Mouse (Mus musculus) heart, embryonic 14.5 days (tissue): ENCODE data around the gene Kif27. TPM values are rescaled to one million over a fixed set of nuclear protein-coding genes. Genes with fewer than 3 reads are reported as not detected.

Experiments
- ATAC-seq: fragments of 200-750 bp; cut with Nextera tagmentation; 2 replicates; pipeline ENCODE4 v1.8.0; 2017; ENCODE audit warnings: low read depth, moderate TSS enrichment; ENCODE audit not compliant: insufficient number of reproducible peaks, insufficient read depth, low FRiP score
- H3K27ac ChIP-seq, 2 experiments: fragments of 200-500 bp in 1 of 2; fragments of 300-500 bp in 1 of 2; sonication (generic) in 1 of 2; replicated peaks in 1 of 2; 2 replicates each; pipeline ENCODE4 v1.5.1; 2012 to 2014; ENCODE audit warnings: low read depth in 2 of 2, low read length in 2 of 2, control low read depth in 1 of 2, mild to moderate bottlenecking in 1 of 2, mixed read lengths in 1 of 2; ENCODE audit not compliant: control insufficient read depth in 1 of 2, insufficient read depth in 1 of 2
- H3K27me3 ChIP-seq: fragments of 300-500 bp; sonication (generic); 2 replicates; pipeline ENCODE4 v1.6.1; 2014; ENCODE audit warnings: mild to moderate bottlenecking, low read length, control low read depth; ENCODE audit not compliant: control insufficient read depth, insufficient read depth
- H3K36me3 ChIP-seq: fragments of 300-500 bp; sonication (generic); 2 replicates; pipeline ENCODE4 v1.6.1; 2014; ENCODE audit warnings: mild to moderate bottlenecking, control low read depth, low read length, mixed read lengths; ENCODE audit not compliant: control insufficient read depth, insufficient read depth
- H3K4me1 ChIP-seq, 2 experiments: fragments of 200-500 bp in 1 of 2; fragments of 300-500 bp in 1 of 2; sonication (generic) in 1 of 2; 2 replicates each; pipeline ENCODE4 v1.6.1; 2012 to 2014; ENCODE audit warnings: low read length in 2 of 2, control low read depth in 1 of 2, mixed read lengths in 1 of 2; ENCODE audit not compliant: control insufficient read depth in 2 of 2, insufficient read depth in 2 of 2
- H3K4me2 ChIP-seq: fragments of 300-500 bp; sonication (generic); 2 replicates; pipeline ENCODE4 v1.6.1; 2014; ENCODE audit warnings: mild to moderate bottlenecking, low read length
- H3K4me3 ChIP-seq, 2 experiments: fragments of 200-500 bp in 1 of 2; fragments of 300-500 bp in 1 of 2; sonication (generic) in 1 of 2; 2 replicates each; pipeline ENCODE4 v1.5.1; 2012 to 2014; ENCODE audit warnings: low read length in 2 of 2, mild to moderate bottlenecking in 2 of 2, control low read depth in 1 of 2, low read depth in 1 of 2, moderate library complexity in 1 of 2; ENCODE audit not compliant: control insufficient read depth in 1 of 2, insufficient read depth in 1 of 2
- H3K9ac ChIP-seq: fragments of 300-500 bp; sonication (generic); 2 replicates; pipeline ENCODE4 v1.6.1; 2014; ENCODE audit warnings: mild to moderate bottlenecking, low read length
- H3K9me3 ChIP-seq: fragments of 300-500 bp; sonication (generic); 2 replicates; pipeline ENCODE4 v1.6.1; 2016; ENCODE audit warnings: low read length, control low read depth; ENCODE audit not compliant: control insufficient read depth
- WGBS: fragments of 180-500 bp; shearing (Covaris S2); extraction: QIAGEN DNeasy Blood & Tissue Kit; methylation state at CpG from one replicate; pipeline ENCODE4 v1.1.7; 2014; 5-methylcytosine and 5-hydroxymethylcytosine counted together
- polyA plus RNA-seq: library from polyadenylated mRNA; unstranded; fragments of >200 nt; fragmentation: Nextera tagmentation; extraction: Ambion mirVana; gene quantifications from 2 replicates; pipeline ENCODE4 v1.2.1, GENCODE M21; 2014

Gene Kif27
- polyA plus RNA-seq, 1 experiment from 2014 or later = 0.82 TPM

DNA sequence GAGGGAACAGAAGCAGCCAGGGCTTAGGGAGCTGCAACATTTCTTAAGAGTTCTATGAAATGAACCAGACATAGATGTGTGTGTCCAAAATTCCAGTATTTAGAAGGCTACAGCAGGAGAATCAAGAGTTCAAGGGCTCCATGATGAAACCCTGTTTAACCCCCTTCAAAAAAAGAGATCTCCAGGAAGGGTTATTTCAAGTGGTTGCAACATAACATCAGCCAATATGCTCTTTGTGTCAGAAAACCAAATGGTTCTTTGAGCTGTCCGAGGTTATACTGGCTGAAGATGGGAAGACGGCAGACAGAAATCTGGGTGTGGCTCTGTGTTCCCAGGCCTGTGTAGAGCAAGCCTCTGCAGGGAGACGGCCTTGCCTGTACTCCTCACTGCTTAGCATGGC, 63.3 kb downstream of the Kif27 start:
- H3K9me3 ChIP-seq = no peaks in the 10 kb centered on the region
- H3K4me3 ChIP-seq = no peak overlapping the region
- no peak overlapping the region for H3K4me2 ChIP-seq
- no peaks in the 10 kb centered on the region for H3K4me1 ChIP-seq
- no peak overlapping the region for H3K27ac ChIP-seq
- ATAC-seq = no peak
- no peak overlapping the region for H3K9ac ChIP-seq
- H3K27me3 ChIP-seq = no peaks in the 10 kb centered on the region
- H3K36me3 ChIP-seq = no peaks in the 10 kb centered on the region
- 71% methylated on average over 3 of the region's 3 CpGs for WGBS

DNA sequence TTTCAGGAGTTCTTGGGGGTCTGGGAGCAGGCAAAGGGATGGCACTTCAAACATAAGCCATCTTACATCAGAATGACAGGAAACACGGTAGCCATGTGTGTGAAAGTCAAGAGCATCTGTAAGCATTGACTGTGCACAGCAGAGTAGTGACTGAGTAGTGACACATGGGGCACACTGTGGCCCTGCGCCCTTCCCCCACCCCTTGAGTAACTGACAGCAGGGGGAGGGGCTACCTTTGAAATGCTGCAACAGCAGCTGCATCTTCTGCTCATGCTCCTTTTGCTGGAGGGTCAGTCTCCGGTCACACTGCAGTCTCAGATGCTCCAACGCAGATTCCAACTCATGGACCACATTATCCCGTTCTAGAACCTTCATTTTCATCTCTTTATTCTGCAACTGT, 66.1 kb downstream of the Kif27 start:
- 24% methylated on average over 5 of the region's 5 CpGs for WGBS
- Histone ChIP-seq H3K27ac (no peak overlapping the region), H3K9me3 (no peaks in the 10 kb centered on the region), H3K4me2 (no peak overlapping the region), H3K27me3 (no peaks in the 10 kb centered on the region), H3K36me3 (no peaks in the 10 kb centered on the region), H3K4me1 (no peaks in the 10 kb centered on the region), H3K9ac (no peak overlapping the region), H3K4me3 (no peak overlapping the region)
- ATAC-seq = no peak

- WGBS = 70% methylated on average over 1 of the region's 1 CpGs
- H3K36me3 ChIP-seq = no peaks in the 10 kb centered on the region
- no peaks in the 10 kb centered on the region for H3K4me1 ChIP-seq
- H3K9me3 ChIP-seq = no peaks in the 10 kb centered on the region
- no peaks in the 10 kb centered on the region for H3K27me3 ChIP-seq
- no peak overlapping the region for H3K9ac ChIP-seq
- H3K4me3 ChIP-seq = no peak overlapping the region
- no peak overlapping the region for H3K27ac ChIP-seq
- no peak for ATAC-seq
- no peak overlapping the region for H3K4me2 ChIP-seq
These were observed 69.6 kb downstream of the Kif27 start for GRCm38 (mm10) chr13:58289308-58289707.

GRCm38 (mm10) chr13:58287822-58288221, 71.1 kb downstream of the Kif27 start:
- Histone ChIP-seq H3K27me3 (no peaks in the 10 kb centered on the region), H3K27ac (no peak overlapping the region), H3K4me2 (no peak overlapping the region), H3K9me3 (no peaks in the 10 kb centered on the region), H3K4me3 (no peak overlapping the region), H3K9ac (no peak overlapping the region), H3K4me1 (no peaks in the 10 kb centered on the region), H3K36me3 (no peaks in the 10 kb centered on the region)
- 12% methylated on average over 13 of the region's 13 CpGs for WGBS
- no peak for ATAC-seq

GRCm38 (mm10) chr13:58283466-58283865, 75.5 kb downstream of the Kif27 start:
- 66% methylated on average over 4 of the region's 4 CpGs for WGBS
- Histone ChIP-seq H3K9me3 (no peaks in the 10 kb centered on the region), H3K9ac (no peak overlapping the region), H3K36me3 (no peaks in the 10 kb centered on the region), H3K4me1 (no peaks in the 10 kb centered on the region), H3K4me3 (no peak overlapping the region), H3K27me3 (no peaks in the 10 kb centered on the region), H3K4me2 (no peak overlapping the region), H3K27ac (no peak overlapping the region)
- ATAC-seq = no peak

DNA sequence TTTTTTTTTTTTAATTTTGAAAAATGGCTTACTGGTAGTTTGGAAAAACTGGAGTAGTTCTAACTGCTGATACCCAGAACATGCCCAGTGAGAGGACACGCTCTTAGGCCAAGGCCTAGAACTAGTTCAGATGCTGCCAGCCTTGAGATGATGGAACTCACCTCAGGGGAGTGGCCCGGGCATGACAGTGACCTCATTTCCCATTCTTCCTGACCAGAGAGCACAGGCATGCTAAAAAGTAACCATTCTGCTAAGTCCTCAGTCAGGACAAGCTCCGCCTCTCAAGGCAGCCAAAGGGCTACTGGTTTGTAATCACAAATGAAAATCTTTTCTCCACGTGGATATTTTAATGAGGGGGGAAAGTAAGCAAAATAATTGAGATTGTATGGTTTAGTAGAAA, 77.0 kb downstream of the Kif27 start:
- H3K27ac ChIP-seq = no peak overlapping the region
- H3K9me3 ChIP-seq = no peaks in the 10 kb centered on the region
- no peak overlapping the region for H3K4me3 ChIP-seq
- no peaks in the 10 kb centered on the region for H3K27me3 ChIP-seq
- H3K36me3 ChIP-seq = no peaks in the 10 kb centered on the region
- H3K4me1 ChIP-seq = no peaks in the 10 kb centered on the region
- H3K4me2 ChIP-seq = no peak overlapping the region
- no peak for ATAC-seq
- no peak overlapping the region for H3K9ac ChIP-seq
- WGBS = 70% methylated on average over 4 of the region's 4 CpGs

- H3K4me3 ChIP-seq = no peak overlapping the region
- H3K27ac ChIP-seq = no peak overlapping the region
- H3K9ac ChIP-seq = no peak overlapping the region
- no peak for ATAC-seq
- no peaks in the 10 kb centered on the region for H3K36me3 ChIP-seq
- 87% methylated on average over 3 of the region's 3 CpGs for WGBS
- H3K4me1 ChIP-seq = no peaks in the 10 kb centered on the region
- peaks cover 5% of the 10 kb centered on the region for H3K27me3 ChIP-seq
- H3K4me2 ChIP-seq = no peak overlapping the region
- H3K9me3 ChIP-seq = no peaks in the 10 kb centered on the region
These were observed 78.4 kb downstream of the Kif27 start for GRCm38 (mm10) chr13:58280528-58280927.

GRCm38 (mm10) chr13:58276256-58276655, 82.7 kb downstream of the Kif27 start:
- Histone ChIP-seq H3K36me3 (no peaks in the 10 kb centered on the region), H3K4me1 (peaks cover 4 to 13% of the 10 kb centered on the region in 2 experiments), H3K9ac (no peak overlapping the region), H3K9me3 (no peaks in the 10 kb centered on the region), H3K27me3 (peaks cover 8% of the 10 kb centered on the region), H3K4me2 (no peak overlapping the region), H3K4me3 (no peak overlapping the region), H3K27ac (no peak overlapping the region)
- no peak for ATAC-seq
- WGBS = 68% methylated on average over 10 of the region's 10 CpGs
